Mouse (Mus musculus) limb, embryonic 13.5 days (tissue): ENCODE measurements around the gene Echdc3. TPM values are rescaled to one million over a fixed set of nuclear protein-coding genes. Genes with fewer than 3 reads are reported as not detected.

Experiments used
- ATAC-seq: fragments of 200-750 bp; cut with Nextera tagmentation; 2 replicates; pipeline ENCODE4 v1.8.0; 2017; ENCODE audit warnings: low read depth, moderate number of reproducible peaks, moderate TSS enrichment; ENCODE audit not compliant: low FRiP score
- H3K27ac ChIP-seq: fragments of 300-500 bp; sonication (generic); 2 replicates; pipeline ENCODE4 v1.5.1; 2015; ENCODE audit warnings: inconsistent platforms, mild to moderate bottlenecking, moderate library complexity
- H3K27me3 ChIP-seq: fragments of 300-500 bp; sonication (generic); 2 replicates; pipeline ENCODE4 v1.6.1; 2015; ENCODE audit warnings: mild to moderate bottlenecking, inconsistent platforms
- H3K36me3 ChIP-seq: fragments of 300-500 bp; sonication (generic); 2 replicates; pipeline ENCODE4 v1.6.1; 2015; ENCODE audit warnings: inconsistent platforms, mild to moderate bottlenecking, moderate library complexity
- H3K4me1 ChIP-seq: fragments of 300-500 bp; sonication (generic); 2 replicates; pipeline ENCODE4 v1.6.1; 2015; ENCODE audit warnings: inconsistent platforms
- H3K4me2 ChIP-seq: fragments of 300-500 bp; sonication (generic); replicated peaks from 2 replicates; pipeline ENCODE4 v1.6.1; 2015; ENCODE audit warnings: inconsistent platforms, mild to moderate bottlenecking, moderate library complexity
- H3K4me3 ChIP-seq: fragments of 300-500 bp; sonication (generic); 2 replicates; pipeline ENCODE4 v1.5.1; 2015; ENCODE audit warnings: moderate library complexity, mild to moderate bottlenecking, inconsistent platforms
- H3K9ac ChIP-seq: fragments of 300-500 bp; sonication (generic); 2 replicates; pipeline ENCODE4 v1.6.1; 2015; ENCODE audit warnings: mild to moderate bottlenecking, inconsistent platforms
- H3K9me3 ChIP-seq: fragments of 300-500 bp; sonication (generic); 2 replicates; pipeline ENCODE4 v1.6.1; 2016; ENCODE audit warnings: inconsistent platforms
- WGBS: fragments of 180-500 bp; shearing (Covaris S2); methylation state at CpG from one replicate; pipeline ENCODE4 v1.1.7; 2015; 5-methylcytosine and 5-hydroxymethylcytosine counted together
- polyA plus RNA-seq: library from polyadenylated mRNA; unstranded; fragments of >200 nt; fragmentation: Nextera tagmentation; extraction: Ambion mirVana; gene quantifications from 2 replicates; pipeline ENCODE4 v1.2.1, GENCODE M21; 2015

Gene Echdc3
- polyA plus RNA-seq, 1 experiment from 2014 or later: 5.4 TPM

DNA sequence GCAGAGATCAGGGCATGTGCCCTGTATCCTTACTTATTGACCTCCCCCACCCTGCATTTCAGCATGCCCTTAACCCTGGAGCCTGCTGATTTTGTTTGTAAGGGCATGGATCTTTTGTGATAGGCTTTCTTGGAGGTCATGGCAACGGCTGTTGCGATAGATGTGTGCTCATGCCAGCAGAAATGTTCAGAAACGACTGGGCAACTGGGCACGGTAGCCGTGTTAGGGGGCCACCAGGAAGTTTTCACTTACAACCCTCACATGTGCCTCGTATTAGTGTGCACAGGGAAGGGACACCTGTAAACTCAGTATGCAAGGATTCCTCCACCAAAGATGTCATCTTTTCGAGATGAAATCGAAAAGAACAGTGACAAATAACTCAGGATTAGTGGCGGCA, 508 bp downstream of the Echdc3 start:
- no peaks in the 10 kb centered on the region for H3K27me3 ChIP-seq
- peak overlapping the region; percentile 73; the same call in 1 of the 2 replicates for H3K27ac ChIP-seq
- no peaks in the 10 kb centered on the region for H3K36me3 ChIP-seq
- H3K4me1 ChIP-seq: peaks cover 11% of the 10 kb centered on the region
- 32% methylated on average over 9 of the region's 9 CpGs for WGBS
- H3K4me3 ChIP-seq: peak overlapping the region; percentile 47
- peak overlapping the region; percentile 68 for H3K4me2 ChIP-seq
- H3K9ac ChIP-seq: peak overlapping the region; percentile 70
- no peaks in the 10 kb centered on the region for H3K9me3 ChIP-seq
- peak; percentile 37; the same call in 1 of the 2 replicates for ATAC-seq

DNA sequence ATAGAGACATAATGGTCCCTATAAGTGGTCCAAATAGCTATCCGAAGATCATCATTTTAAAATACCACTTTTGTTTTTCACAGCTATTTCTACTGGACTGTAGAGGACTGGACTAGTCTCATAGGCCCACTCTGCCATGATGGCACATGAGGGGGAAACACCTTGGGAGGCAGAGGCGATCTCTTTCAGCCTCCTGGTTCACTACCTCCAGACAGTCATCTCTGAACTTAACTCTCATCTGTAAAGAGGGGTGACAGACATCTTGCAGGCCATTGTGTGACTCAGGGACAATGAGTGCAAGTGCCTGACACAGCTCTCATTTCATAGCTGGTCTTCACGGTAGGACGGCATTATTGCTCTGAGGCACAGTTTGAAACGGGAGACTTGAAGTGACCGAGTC, 2.0 kb downstream of the Echdc3 start:
- no peak overlapping the region for H3K4me2 ChIP-seq
- 88% methylated on average over 6 of the region's 6 CpGs for WGBS
- no peaks in the 10 kb centered on the region for H3K9me3 ChIP-seq
- no peak for ATAC-seq
- H3K27me3 ChIP-seq: no peaks in the 10 kb centered on the region
- no peak overlapping the region for H3K27ac ChIP-seq
- no peak overlapping the region for H3K9ac ChIP-seq
- no peaks in the 10 kb centered on the region for H3K36me3 ChIP-seq
- peaks cover 11% of the 10 kb centered on the region for H3K4me1 ChIP-seq
- H3K4me3 ChIP-seq: no peak overlapping the region

GRCm38 (mm10) chr2:6209746-6210145, 3.1 kb downstream of the Echdc3 start:
- no peak overlapping the region for H3K9ac ChIP-seq
- H3K4me3 ChIP-seq: no peak overlapping the region
- H3K27me3 ChIP-seq: no peaks in the 10 kb centered on the region
- no peak overlapping the region for H3K27ac ChIP-seq
- no peak for ATAC-seq
- 78% methylated on average over 3 of the region's 3 CpGs for WGBS
- H3K9me3 ChIP-seq: no peaks in the 10 kb centered on the region
- H3K36me3 ChIP-seq: no peaks in the 10 kb centered on the region
- peaks cover 11% of the 10 kb centered on the region for H3K4me1 ChIP-seq
- no peak overlapping the region for H3K4me2 ChIP-seq

- H3K27me3 ChIP-seq: no peaks in the 10 kb centered on the region
- no peaks in the 10 kb centered on the region for H3K36me3 ChIP-seq
- no peaks in the 10 kb centered on the region for H3K9me3 ChIP-seq
- H3K9ac ChIP-seq: no peak overlapping the region
- WGBS: 78% methylated on average over 11 of the region's 11 CpGs
- no peak overlapping the region for H3K4me2 ChIP-seq
- H3K27ac ChIP-seq: no peak overlapping the region
- ATAC-seq: no peak
- H3K4me1 ChIP-seq: peaks cover 11% of the 10 kb centered on the region
- no peak overlapping the region for H3K4me3 ChIP-seq
These were observed 3.7 kb downstream of the Echdc3 start for GRCm38 (mm10) chr2:6209116-6209515.

- no peak overlapping the region for H3K4me2 ChIP-seq
- H3K4me3 ChIP-seq: no peak overlapping the region
- no peak for ATAC-seq
- WGBS: 88% methylated on average over 2 of the region's 2 CpGs
- H3K9me3 ChIP-seq: no peaks in the 10 kb centered on the region
- no peak overlapping the region for H3K9ac ChIP-seq
- no peak overlapping the region for H3K27ac ChIP-seq
- no peaks in the 10 kb centered on the region for H3K36me3 ChIP-seq
- H3K4me1 ChIP-seq: peaks cover 11% of the 10 kb centered on the region
- H3K27me3 ChIP-seq: no peaks in the 10 kb centered on the region
These were observed 5.1 kb downstream of the Echdc3 start for GRCm38 (mm10) chr2:6207736-6208135.

DNA sequence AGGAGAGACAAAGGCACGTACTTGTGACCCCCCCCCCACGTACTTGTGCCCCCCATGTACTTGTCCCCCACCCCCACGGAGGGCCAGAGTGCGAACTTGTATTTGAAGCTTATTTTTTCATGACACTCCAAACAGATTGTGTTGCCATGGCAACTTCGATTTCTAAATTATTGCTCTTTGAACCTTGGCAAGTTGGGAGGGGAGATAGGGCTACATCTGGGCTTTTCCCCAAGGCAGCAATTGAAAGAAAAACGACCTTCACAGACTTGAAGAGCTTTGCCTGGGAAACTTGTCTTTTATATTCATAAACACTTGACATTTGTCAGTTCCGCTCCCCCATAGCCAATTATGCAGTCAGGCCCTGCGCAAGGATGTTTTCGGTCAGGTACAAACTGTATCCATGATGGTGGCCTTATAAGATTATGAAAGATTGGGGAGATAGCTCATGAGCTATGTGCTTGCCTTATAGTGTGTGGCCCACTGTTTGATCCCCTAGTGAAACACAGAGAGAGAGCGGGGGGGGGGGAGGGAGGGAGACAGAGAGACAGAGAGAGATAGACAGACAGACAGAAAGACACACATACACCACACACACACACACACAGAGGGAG, 16.4 kb downstream of the Echdc3 start:
- WGBS: 49% methylated on average over 10 of the region's 10 CpGs
- H3K36me3 ChIP-seq: no peaks in the 10 kb centered on the region
- no peak overlapping the region for H3K4me2 ChIP-seq
- no peak overlapping the region for H3K4me3 ChIP-seq
- H3K27ac ChIP-seq: no peak overlapping the region
- no peak for ATAC-seq
- no peaks in the 10 kb centered on the region for H3K9me3 ChIP-seq
- no peak overlapping the region for H3K9ac ChIP-seq
- peaks cover 14% of the 10 kb centered on the region for H3K4me1 ChIP-seq
- peaks cover 5% of the 10 kb centered on the region; the same call in 1 of the 2 replicates for H3K27me3 ChIP-seq

DNA sequence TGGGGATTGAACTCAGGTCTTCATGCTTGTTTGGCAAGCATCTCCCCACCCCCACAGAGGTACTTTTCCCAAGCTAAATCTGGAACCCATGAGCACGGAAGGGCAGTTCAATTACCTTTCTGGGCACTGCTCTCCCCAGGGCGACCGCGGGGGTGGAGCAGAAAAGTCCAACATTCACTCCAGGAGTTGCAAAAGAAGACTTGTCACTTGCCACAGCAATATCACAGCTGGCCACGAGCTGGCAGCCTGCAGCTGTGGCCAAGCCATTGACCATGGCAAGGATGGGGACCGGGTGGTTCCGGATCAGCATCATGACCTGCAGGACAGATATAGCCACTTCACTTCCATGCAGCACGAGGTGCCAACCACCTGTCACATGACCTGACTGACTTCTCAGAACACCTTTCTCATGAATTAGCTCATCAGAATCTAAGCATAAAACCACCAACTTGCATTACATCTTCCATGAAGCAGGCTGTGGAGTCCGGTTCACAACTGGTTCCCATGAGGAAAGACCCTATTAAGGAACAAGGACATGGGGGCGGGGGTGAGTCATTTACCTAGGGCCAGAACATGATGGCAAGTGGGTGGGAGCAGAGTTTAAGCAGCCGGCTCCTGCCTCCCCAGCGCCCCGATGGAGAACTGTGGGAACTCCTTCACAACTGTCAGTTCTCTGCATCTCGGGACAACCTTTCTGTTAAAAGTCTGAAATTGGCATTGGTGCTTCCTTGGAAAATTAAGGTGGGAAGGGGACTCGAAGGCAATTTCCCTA, 17.2 kb downstream of the Echdc3 start:
- no peak overlapping the region for H3K27ac ChIP-seq
- H3K4me1 ChIP-seq: peaks cover 14% of the 10 kb centered on the region
- no peaks in the 10 kb centered on the region for H3K9me3 ChIP-seq
- WGBS: 48% methylated on average over 15 of the region's 15 CpGs
- peaks cover 5% of the 10 kb centered on the region; the same call in 1 of the 2 replicates for H3K27me3 ChIP-seq
- H3K36me3 ChIP-seq: no peaks in the 10 kb centered on the region
- no peak overlapping the region for H3K4me3 ChIP-seq
- H3K4me2 ChIP-seq: no peak overlapping the region
- ATAC-seq: no peak
- H3K9ac ChIP-seq: no peak overlapping the region

GRCm38 (mm10) chr2:6194497-6194896, 18.3 kb downstream of the Echdc3 start:
- no peak overlapping the region for H3K27ac ChIP-seq

DNA sequence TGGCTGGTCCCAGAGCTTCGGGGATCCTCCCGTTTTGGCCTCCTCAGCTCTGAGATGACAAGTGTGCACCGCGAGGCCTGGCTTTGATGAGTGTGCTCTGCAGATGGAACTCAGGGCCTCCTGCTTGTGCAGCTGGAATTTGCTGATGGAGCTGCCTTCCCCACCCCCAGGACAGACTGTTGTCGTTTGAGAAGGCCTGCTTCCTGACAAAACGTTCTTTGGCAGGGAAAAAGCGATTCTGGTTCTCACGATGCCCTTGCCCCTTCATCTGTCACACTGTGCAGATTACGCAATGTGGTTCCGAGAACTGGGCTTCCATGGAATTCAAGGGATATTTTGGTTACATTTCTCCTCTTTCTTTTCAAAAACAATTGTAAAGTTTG, 19.3 kb downstream of the Echdc3 start:
- H3K4me3 ChIP-seq: no peak overlapping the region
- peaks cover 14% of the 10 kb centered on the region for H3K4me1 ChIP-seq
- no peaks in the 10 kb centered on the region for H3K36me3 ChIP-seq
- no peak overlapping the region for H3K9ac ChIP-seq
- 49% methylated on average over 10 of the region's 10 CpGs for WGBS
- ATAC-seq: no peak
- no peak overlapping the region for H3K27ac ChIP-seq
- no peak overlapping the region for H3K4me2 ChIP-seq
- H3K9me3 ChIP-seq: no peaks in the 10 kb centered on the region
- peaks cover 5% of the 10 kb centered on the region; the same call in 1 of the 2 replicates for H3K27me3 ChIP-seq

More at GRCm38 (mm10) chr2:6194497-6194896, 18.3 kb downstream of the Echdc3 start:
- H3K36me3 ChIP-seq: no peaks in the 10 kb centered on the region
- H3K9ac ChIP-seq: no peak overlapping the region
- peaks cover 14% of the 10 kb centered on the region for H3K4me1 ChIP-seq
- H3K4me2 ChIP-seq: no peak overlapping the region
- no peaks in the 10 kb centered on the region for H3K9me3 ChIP-seq
- no peak for ATAC-seq
- WGBS: 77% methylated on average over 7 of the region's 7 CpGs
- no peak overlapping the region for H3K4me3 ChIP-seq
- H3K27me3 ChIP-seq: peaks cover 5% of the 10 kb centered on the region; the same call in 1 of the 2 replicates

- H3K4me1 ChIP-seq: peaks cover 14% of the 10 kb centered on the region
- WGBS: 73% methylated on average over 20 of the region's 20 CpGs
- ATAC-seq: peak; percentile 52; the same call in 1 of the 2 replicates
These were observed 19.8 kb downstream of the Echdc3 start for GRCm38 (mm10) chr2:6192820-6193590.

DNA sequence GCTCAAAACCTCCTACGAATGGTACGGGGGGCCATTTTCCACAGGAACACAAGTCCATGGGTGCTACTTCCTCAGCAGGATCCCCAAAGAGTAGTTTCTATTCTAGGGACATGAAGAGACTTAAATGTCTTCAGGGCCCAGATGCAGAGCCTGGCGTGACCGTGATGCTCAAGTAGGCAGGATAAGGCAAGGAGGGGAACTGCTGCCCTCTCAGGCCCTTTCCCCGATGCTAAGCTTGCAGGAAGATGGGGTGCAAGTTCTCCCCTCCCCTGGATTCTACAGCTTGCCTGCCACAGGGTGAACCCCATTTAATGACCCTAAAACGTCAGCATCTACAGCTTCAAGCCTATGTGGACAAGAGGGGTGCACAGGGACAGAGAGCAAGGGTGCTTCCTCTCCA, 22.8 kb downstream of the Echdc3 start:
- peaks cover 6% of the 10 kb centered on the region; the same call in 1 of the 2 replicates for H3K4me1 ChIP-seq
- peaks cover 5% of the 10 kb centered on the region; the same call in 1 of the 2 replicates for H3K27me3 ChIP-seq
- ATAC-seq: no peak
- H3K9me3 ChIP-seq: no peaks in the 10 kb centered on the region
- H3K36me3 ChIP-seq: no peaks in the 10 kb centered on the region
- H3K4me2 ChIP-seq: no peak overlapping the region
- 88% methylated on average over 6 of the region's 6 CpGs for WGBS
- H3K4me3 ChIP-seq: no peak overlapping the region
- H3K9ac ChIP-seq: no peak overlapping the region
- H3K27ac ChIP-seq: no peak overlapping the region

More at GRCm38 (mm10) chr2:6192820-6193590, 19.8 kb downstream of the Echdc3 start:
- H3K27ac ChIP-seq: no peak overlapping the region
- no peaks in the 10 kb centered on the region for H3K36me3 ChIP-seq
- H3K9me3 ChIP-seq: no peaks in the 10 kb centered on the region
- H3K27me3 ChIP-seq: peaks cover 5% of the 10 kb centered on the region; the same call in 1 of the 2 replicates
- H3K4me2 ChIP-seq: no peak overlapping the region
- no peak overlapping the region for H3K4me3 ChIP-seq
- no peak overlapping the region for H3K9ac ChIP-seq

DNA sequence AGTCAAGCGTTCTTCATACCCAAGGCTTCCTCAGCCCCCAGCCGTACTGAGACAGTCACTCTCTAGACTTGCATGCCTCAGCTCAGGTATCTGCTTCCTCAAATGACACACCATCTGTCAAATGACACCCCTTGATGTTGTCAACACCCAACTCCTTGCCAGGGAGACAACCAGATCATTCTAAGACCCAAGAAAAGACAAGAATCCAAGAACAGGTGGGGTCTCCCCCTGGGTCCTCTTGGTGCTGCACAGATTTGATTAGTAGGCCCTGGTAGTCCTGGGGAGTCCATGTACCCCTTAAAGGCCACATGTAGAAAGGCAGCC, 23.2 kb downstream of the Echdc3 start:
- Histone ChIP-seq H3K9ac (no peak overlapping the region), H3K4me1 (peaks cover 6% of the 10 kb centered on the region; the same call in 1 of the 2 replicates), H3K36me3 (no peaks in the 10 kb centered on the region), H3K4me3 (no peak overlapping the region), H3K27ac (no peak overlapping the region), H3K27me3 (peaks cover 5% of the 10 kb centered on the region; the same call in 1 of the 2 replicates), H3K4me2 (no peak overlapping the region), H3K9me3 (peaks cover 2% of the 10 kb centered on the region; the same call in 1 of the 2 replicates)
- ATAC-seq: no peak
- 81% methylated on average over 2 of the region's 2 CpGs for WGBS
